Mouse (Mus musculus): ENCODE measurements at regions not wholly inside any gene's neighbourhood (a gene's known extent, or its start where the extent isn't known, plus 50 kb on each side); places are given as distances from the start of the nearest gene placed in this dataset.

DNA sequence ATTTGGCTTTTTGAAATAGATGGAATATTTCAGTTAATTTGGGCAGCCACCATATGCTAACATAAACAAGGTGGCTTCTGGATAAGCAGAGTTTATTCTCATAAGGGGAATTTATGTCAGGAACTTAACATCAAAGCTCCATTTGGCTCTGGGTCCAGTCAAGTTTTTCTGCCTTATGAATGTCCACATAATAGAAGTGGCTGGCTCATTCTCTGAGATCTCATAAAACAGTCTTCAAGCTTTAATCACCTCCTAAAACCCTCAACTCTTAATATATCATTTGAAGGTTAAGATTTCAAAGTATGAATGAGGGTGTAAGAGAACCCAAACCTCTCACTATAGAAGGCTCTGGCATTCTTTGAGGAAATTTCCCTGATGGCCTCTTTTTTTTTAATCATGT, 1361.0 kb downstream of the Efna5 start:
- no peaks in the 10 kb centered on the region for H3K27me3 ChIP-seq (replicated peaks)
- H3K27ac ChIP-seq, result no peak overlapping the region
- H3K9me3 ChIP-seq (replicated peaks), result no peaks in the 10 kb centered on the region
- H3K9ac ChIP-seq, result no peak overlapping the region
- H3K36me3 ChIP-seq, result no peaks in the 10 kb centered on the region
- no peaks in the 10 kb centered on the region for H3K4me1 ChIP-seq
- H3K4me2 ChIP-seq, result no peak overlapping the region
- no peak overlapping the region for H3K4me3 ChIP-seq
- no peak for ATAC-seq

GRCm38 (mm10) chr17:61515059-61515458, 1366.1 kb downstream of the Efna5 start:
- no peaks in the 10 kb centered on the region for H3K9me3 ChIP-seq (replicated peaks)
- WGBS (ENCODE audit: insufficient replicate concordance), result 55% methylated on average over 1 of the region's 1 CpGs
- H3K27ac ChIP-seq, result no peak overlapping the region
- H3K36me3 ChIP-seq, result no peaks in the 10 kb centered on the region
- no peaks in the 10 kb centered on the region for H3K27me3 ChIP-seq (replicated peaks)
- no peaks in the 10 kb centered on the region for H3K4me1 ChIP-seq
- no peak for ATAC-seq
- no peak overlapping the region for H3K4me3 ChIP-seq
- no peak overlapping the region for H3K4me2 ChIP-seq
- no peak overlapping the region for H3K9ac ChIP-seq

DNA sequence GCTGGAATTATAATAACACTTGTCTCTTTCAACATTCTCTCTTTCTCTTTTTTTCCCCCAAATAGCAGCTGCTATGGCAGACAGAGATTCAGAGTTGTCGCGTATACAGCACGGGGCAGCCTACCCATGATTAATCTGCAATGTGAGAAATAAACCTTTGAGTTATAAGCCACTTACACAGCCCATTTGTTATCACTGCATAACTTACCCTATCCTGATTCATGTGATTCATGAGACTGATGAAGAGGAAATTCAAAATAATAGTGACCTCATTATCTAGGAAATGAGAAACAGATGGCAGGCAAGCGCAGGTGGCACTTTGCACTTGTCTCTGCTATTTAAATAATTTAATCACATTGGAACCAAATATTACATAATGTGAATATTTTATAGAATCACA, 1367.7 kb downstream of the Efna5 start:
- Histone ChIP-seq H3K9ac (no peak overlapping the region), H3K4me1 (no peaks in the 10 kb centered on the region), H3K36me3 (no peaks in the 10 kb centered on the region), H3K9me3 (replicated peaks) (no peaks in the 10 kb centered on the region), H3K4me3 (no peak overlapping the region), H3K27ac (no peak overlapping the region), H3K4me2 (no peak overlapping the region), H3K27me3 (replicated peaks) (no peaks in the 10 kb centered on the region)
- ATAC-seq, result no peak
- 78% methylated on average over 4 of the region's 4 CpGs for WGBS (ENCODE audit: insufficient replicate concordance)

- Histone ChIP-seq H3K9me3 (replicated peaks) (no peaks in the 10 kb centered on the region), H3K9ac (no peak overlapping the region), H3K4me2 (no peak overlapping the region), H3K4me1 (no peaks in the 10 kb centered on the region), H3K36me3 (no peaks in the 10 kb centered on the region), H3K4me3 (no peak overlapping the region), H3K27me3 (replicated peaks) (no peaks in the 10 kb centered on the region), H3K27ac (no peak overlapping the region)
- 55% methylated on average over 3 of the region's 3 CpGs for WGBS (ENCODE audit: insufficient replicate concordance)
- ATAC-seq, result no peak
Measured at GRCm38 (mm10) chr17:61495261-61495660, 1385.9 kb downstream of the Efna5 start.

- Histone ChIP-seq H3K4me1 (no peaks in the 10 kb centered on the region), H3K27me3 (replicated peaks) (no peaks in the 10 kb centered on the region), H3K4me2 (no peak overlapping the region), H3K9me3 (replicated peaks) (peaks cover 16% of the 10 kb centered on the region), H3K36me3 (no peaks in the 10 kb centered on the region), H3K4me3 (no peak overlapping the region), H3K27ac (no peak overlapping the region; the same call in 1 of the 2 replicates), H3K9ac (no peak overlapping the region)
- ATAC-seq, result 0 out of 2 replicates have a peak, but pooled peaks have one; percentile 33
- 54% methylated on average over 5 of the region's 5 CpGs for WGBS (ENCODE audit: insufficient replicate concordance)
Measured at GRCm38 (mm10) chr17:61477457-61477856, 1403.7 kb downstream of the Efna5 start.

DNA sequence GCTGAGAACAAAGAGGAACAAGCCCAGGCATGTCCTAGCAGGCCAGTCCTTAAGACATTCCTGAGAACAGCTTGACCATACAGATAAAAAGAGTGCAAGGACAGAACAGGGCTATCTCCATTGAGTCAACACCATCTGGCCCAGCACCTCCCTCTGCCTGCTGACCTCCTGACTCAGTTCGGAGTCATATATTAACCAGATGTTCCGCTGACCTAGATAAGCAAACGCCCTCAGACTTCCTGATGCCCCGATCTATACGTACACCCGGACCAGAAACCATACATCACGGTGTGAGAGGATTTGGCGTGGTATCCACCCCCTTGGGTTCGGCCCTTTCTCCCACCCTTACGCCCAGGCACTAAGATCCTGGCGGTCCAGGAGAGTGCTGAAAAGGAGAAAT, 1406.7 kb downstream of the Efna5 start:
- H3K4me2 ChIP-seq, result no peak overlapping the region
- H3K4me3 ChIP-seq, result no peak overlapping the region
- no peaks in the 10 kb centered on the region for H3K4me1 ChIP-seq
- H3K36me3 ChIP-seq, result no peaks in the 10 kb centered on the region
- peak; percentile 92 for ATAC-seq
- H3K27me3 ChIP-seq (replicated peaks), result no peaks in the 10 kb centered on the region
- 52% methylated on average over 11 of the region's 11 CpGs for WGBS (ENCODE audit: insufficient replicate concordance)
- H3K27ac ChIP-seq, result peak overlapping the region; percentile 58
- H3K9me3 ChIP-seq (replicated peaks), result 0 out of 2 replicates have a peak, but pooled peaks cover 5% of the 10 kb centered on the region
- no peak overlapping the region for H3K9ac ChIP-seq

- H3K4me2 ChIP-seq, result no peak overlapping the region
- H3K36me3 ChIP-seq, result no peaks in the 10 kb centered on the region
- H3K4me1 ChIP-seq, result no peaks in the 10 kb centered on the region
- ATAC-seq, result no peak
- H3K9ac ChIP-seq, result no peak overlapping the region
- no peak overlapping the region for H3K4me3 ChIP-seq
- no peaks in the 10 kb centered on the region for H3K27me3 ChIP-seq (replicated peaks)
- no peak overlapping the region for H3K27ac ChIP-seq
- H3K9me3 ChIP-seq (replicated peaks), result no peaks in the 10 kb centered on the region
- 70% methylated on average over 2 of the region's 2 CpGs for WGBS (ENCODE audit: insufficient replicate concordance)
Measured at GRCm38 (mm10) chr17:61452943-61453342, 1428.2 kb downstream of the Efna5 start.

DNA sequence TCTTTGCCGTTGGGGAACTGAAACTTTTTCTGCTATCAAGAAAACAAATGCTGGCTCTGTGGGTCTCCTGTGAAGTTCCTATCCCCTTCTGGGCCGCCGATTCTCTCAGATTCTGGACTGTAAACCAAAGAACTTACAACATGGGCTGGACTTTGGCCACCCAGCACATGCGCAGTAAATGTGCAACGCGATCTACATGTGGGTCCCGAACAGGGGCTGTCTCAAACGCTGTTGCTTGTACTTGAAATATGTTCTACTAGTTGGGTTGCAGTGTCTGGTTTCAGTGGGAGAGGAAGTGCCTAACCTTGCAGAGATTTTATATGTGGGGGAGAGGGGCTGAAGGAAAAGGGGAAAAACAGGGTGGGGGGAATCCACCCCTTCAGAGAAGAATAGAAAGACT, 1454.3 kb downstream of the Efna5 start:
- H3K36me3 ChIP-seq, result no peaks in the 10 kb centered on the region
- ATAC-seq, result no peak
- no peak overlapping the region for H3K4me2 ChIP-seq
- H3K4me3 ChIP-seq, result no peak overlapping the region
- H3K9me3 ChIP-seq (replicated peaks), result no peaks in the 10 kb centered on the region
- no peak overlapping the region for H3K9ac ChIP-seq
- H3K27me3 ChIP-seq (replicated peaks), result no peaks in the 10 kb centered on the region
- WGBS (ENCODE audit: insufficient replicate concordance), result 76% methylated on average over 8 of the region's 8 CpGs
- no peaks in the 10 kb centered on the region for H3K4me1 ChIP-seq
- no peak overlapping the region for H3K27ac ChIP-seq

Data from liver, embryonic 12.5 days (tissue).